Mouse (Mus musculus) erythroblast, embryonic 14.5 days (primary cell): Measurements from ENCODE around the gene Ect2.

ENCODE experiments used
- GATA1 ChIP-seq: IDR thresholded peaks from 2 replicates; pipeline ENCODE4 v1.6.1; 2012; ENCODE audit warnings: low read length, inconsistent platforms, mixed read lengths
- TAL1 ChIP-seq: IDR thresholded peaks from 3 replicates; pipeline ENCODE4 v1.6.1; 2012; ENCODE audit warnings: low read length, inconsistent platforms, mixed read lengths

GRCm38 (mm10) chr3:27189320-27190261, 35.9 kb upstream of the Ect2 start:
- TF ChIP-seq TAL1 = no peak
- TF ChIP-seq GATA1 = no peak
